Mouse (Mus musculus): ENCODE results near the gene Lrrc9.

Gene Lrrc9

GRCm38 (mm10) chr12:72441839-72442576 is at the start of gene Lrrc9:
TSS of gene Lrrc9 (plus strand) at chr12:72441866.
- in situ Hi-C loops (cut with MboI, MseI), result no loop called here

GRCm38 (mm10) chr12:72393046-72393805 is 48.4 kb upstream of the Lrrc9 start:
- in situ Hi-C loops (cut with MboI, MseI), result no loop called here

- in situ Hi-C loops (cut with MboI, MseI), result loop anchor here (25.0 kb wide), 1 partner anchor 643 kb away; no protein-coding TSS in a partner anchor
Measured at GRCm38 (mm10) chr12:72405031-72405430, 36.6 kb upstream of the Lrrc9 start.

- in situ Hi-C loops (cut with MboI, MseI), result loop anchor here (25.0 kb wide), 1 partner anchor 645 kb away; no protein-coding TSS in a partner anchor
Measured at GRCm38 (mm10) chr12:72407146-72407545, 34.5 kb upstream of the Lrrc9 start.

GRCm38 (mm10) chr12:72407721-72408110 is 34.0 kb upstream of the Lrrc9 start:
- in situ Hi-C loops (cut with MboI, MseI), result loop anchor here (25.0 kb wide), 1 partner anchor 645 kb away; no protein-coding TSS in a partner anchor

- in situ Hi-C loops (cut with MboI, MseI), result loop anchor here (25.0 kb wide), 1 partner anchor 646 kb away; no protein-coding TSS in a partner anchor
Measured at GRCm38 (mm10) chr12:72408111-72408891, 33.4 kb upstream of the Lrrc9 start.

GRCm38 (mm10) chr12:72408954-72409353 is 32.7 kb upstream of the Lrrc9 start, which contains the start of gene Rtn1:
TSS of gene Rtn1 (minus strand) at chr12:72409054.
- in situ Hi-C loops (cut with MboI, MseI), result loop anchor here (25.0 kb wide), 1 partner anchor 647 kb away; no protein-coding TSS in a partner anchor

- in situ Hi-C loops (cut with MboI, MseI), result loop anchor here (25.0 kb wide), 1 partner anchor 655 kb away; no protein-coding TSS in a partner anchor
Measured at GRCm38 (mm10) chr12:72417762-72418161, 23.9 kb upstream of the Lrrc9 start.

- in situ Hi-C loops (cut with MboI, MseI), result loop anchor here (5.0 to 25.0 kb wide), 2 partner anchors 310 to 660 kb away; no protein-coding TSS in a partner anchor
Measured at GRCm38 (mm10) chr12:72422681-72423080, 19.0 kb upstream of the Lrrc9 start.

GRCm38 (mm10) chr12:72427722-72428126 is 13.9 kb upstream of the Lrrc9 start:
- in situ Hi-C loops (cut with MboI, MseI), result no loop called here

GRCm38 (mm10) chr12:72432209-72432608 is 9.5 kb upstream of the Lrrc9 start:
- in situ Hi-C loops (cut with MboI, MseI), result no loop called here

- in situ Hi-C loops (cut with MboI, MseI), result no loop called here
Measured at GRCm38 (mm10) chr12:72433241-72433865, 8.3 kb upstream of the Lrrc9 start.

GRCm38 (mm10) chr12:72437676-72438341 is 3.9 kb upstream of the Lrrc9 start:
- in situ Hi-C loops (cut with MboI, MseI), result no loop called here

GRCm38 (mm10) chr12:72438961-72439480 is 2.6 kb upstream of the Lrrc9 start:
- in situ Hi-C loops (cut with MboI, MseI), result no loop called here

GRCm38 (mm10) chr12:72453941-72454340 is 12.3 kb downstream of the Lrrc9 start:
- in situ Hi-C loops (cut with MboI, MseI), result no loop called here

GRCm38 (mm10) chr12:72461191-72461893 is 19.7 kb downstream of the Lrrc9 start:
- in situ Hi-C loops (cut with MboI, MseI), result loop anchor here (5.0 to 10.0 kb wide), 2 partner anchors 191 to 233 kb away; no protein-coding TSS in a partner anchor

- in situ Hi-C loops (cut with MboI, MseI), result loop anchor here (5.0 to 10.0 kb wide), 2 partner anchors 190 to 233 kb away; no protein-coding TSS in a partner anchor
Measured at GRCm38 (mm10) chr12:72461894-72462530, 20.3 kb downstream of the Lrrc9 start.

GRCm38 (mm10) chr12:72465826-72466501 is 24.3 kb downstream of the Lrrc9 start:
- in situ Hi-C loops (cut with MboI, MseI), result loop anchor here (10.0 kb wide), 1 partner anchor 229 kb away; no protein-coding TSS in a partner anchor

Data from T-helper 1 cell (primary cell).